Mouse (Mus musculus) left cerebral cortex, postnatal 36 days (tissue): ENCODE data around the gene Trio. TPM values are rescaled to one million over a fixed set of nuclear protein-coding genes. Genes with fewer than 3 reads are reported as not detected.

ENCODE experiments used
- DNase-seq, 2 experiments: peaks; one replicate each; pipeline ENCODE4 v3.0.0; 2021 to 2022; ENCODE audit warnings: low spot score in 2 of 2, mixed read lengths in 1 of 2
- intact Hi-C: fragments of 180-260 bp; cut with DNase I; formaldehyde crosslinking; loops from one replicate; pipeline ENCODE4 v1.15.1; 2025
- total RNA-seq, 2 experiments: library from RNA; stranded (reverse); gene quantifications; 2 replicates each; pipeline ENCODE4 v1.2.3; 2021

The Trio gene
- total RNA-seq, 2 experiments from 2014 or later = 182 to 280 TPM

DNA sequence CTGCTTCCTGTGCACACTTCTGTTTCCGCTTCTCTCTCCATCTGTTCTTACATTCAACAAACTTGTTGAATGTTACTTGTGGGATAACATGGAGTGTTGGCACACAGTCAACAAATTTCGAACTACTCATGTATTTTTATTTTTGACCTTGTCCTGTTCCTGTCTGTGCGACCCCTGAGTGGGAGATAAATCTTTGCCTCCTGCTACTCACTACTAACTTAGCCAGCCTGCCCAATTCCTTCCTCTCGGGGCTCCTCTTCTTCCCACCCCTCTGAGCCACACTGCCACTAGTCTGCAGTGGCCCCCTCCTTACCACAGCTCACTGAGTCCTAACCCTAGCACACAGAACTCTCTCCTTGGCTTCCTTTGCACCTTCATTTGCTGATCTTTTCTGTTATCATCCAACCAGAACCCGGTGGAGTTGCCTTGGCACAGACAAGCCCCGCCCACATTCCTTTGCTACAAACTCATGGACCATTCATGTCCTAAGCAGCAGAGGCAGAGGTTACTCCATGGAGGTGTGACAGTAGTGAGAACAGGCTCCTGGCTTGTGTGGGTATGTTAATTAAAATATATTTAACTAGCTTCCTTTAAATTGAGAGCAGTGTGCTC is 126.7 kb downstream of the Trio start:
- DNase-seq = no peak
- intact Hi-C loops = no loop called here

DNA sequence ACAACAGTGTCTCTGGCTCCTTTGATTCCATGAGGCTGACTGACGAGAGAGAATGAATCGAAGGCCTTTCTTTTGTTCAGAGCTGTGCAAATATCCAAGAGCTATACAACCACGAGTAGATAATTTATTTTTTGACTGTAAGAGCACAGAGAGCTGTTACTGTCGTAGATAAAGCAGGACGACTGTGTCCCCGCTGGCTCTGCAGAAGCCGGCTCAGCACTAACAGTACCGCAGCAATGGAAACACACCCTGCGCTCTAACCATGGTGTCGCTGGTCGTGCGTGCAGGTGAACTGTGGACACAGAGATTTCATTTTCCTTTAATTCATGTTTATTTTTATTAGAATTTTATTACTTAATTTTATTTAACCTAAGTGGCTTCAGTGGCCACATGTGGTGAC is 131.5 kb downstream of the Trio start:
- no peak for DNase-seq
- intact Hi-C loops = no loop called here

DNA sequence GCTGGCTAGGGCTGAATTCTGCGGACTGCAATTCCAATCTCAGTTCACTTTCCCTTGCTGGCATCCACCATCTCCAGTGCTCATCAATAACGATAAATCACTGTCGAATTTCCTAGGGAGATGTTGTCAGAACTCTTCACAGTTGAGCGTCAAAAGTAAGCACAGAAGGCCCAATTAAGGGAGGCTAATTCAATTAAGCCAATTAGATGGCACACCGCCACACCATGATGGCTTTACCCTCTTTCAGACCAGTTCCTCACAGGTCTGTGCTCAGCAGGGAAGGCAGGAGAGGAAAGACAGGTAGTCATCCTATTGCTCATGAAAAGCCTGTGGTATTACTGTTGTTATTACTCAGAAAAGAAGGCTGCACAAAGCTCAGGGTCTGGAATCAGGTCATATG is 133.6 kb downstream of the Trio start:
- intact Hi-C loops = no loop called here
- DNase-seq = no peak

DNA sequence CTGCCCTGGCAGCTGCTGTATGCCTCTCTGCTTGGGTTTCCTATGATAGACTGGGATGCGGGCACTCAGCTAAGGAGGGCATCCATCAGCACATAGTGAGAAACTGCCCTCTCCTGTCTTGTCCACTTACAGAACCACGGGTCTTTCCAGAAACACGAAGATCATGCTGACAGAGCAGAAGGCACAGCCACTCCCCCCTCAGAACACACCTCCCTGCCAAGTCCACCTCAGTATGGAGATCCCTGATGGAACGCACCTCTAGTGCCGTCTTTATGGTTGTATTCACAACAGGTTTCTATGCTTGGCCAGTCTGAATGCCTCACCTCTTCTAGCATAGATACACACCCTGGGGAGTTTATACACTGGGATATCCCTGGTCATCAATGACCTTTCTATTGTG is 135.0 kb downstream of the Trio start:
- DNase-seq = no peak
- intact Hi-C loops = no loop called here

DNA sequence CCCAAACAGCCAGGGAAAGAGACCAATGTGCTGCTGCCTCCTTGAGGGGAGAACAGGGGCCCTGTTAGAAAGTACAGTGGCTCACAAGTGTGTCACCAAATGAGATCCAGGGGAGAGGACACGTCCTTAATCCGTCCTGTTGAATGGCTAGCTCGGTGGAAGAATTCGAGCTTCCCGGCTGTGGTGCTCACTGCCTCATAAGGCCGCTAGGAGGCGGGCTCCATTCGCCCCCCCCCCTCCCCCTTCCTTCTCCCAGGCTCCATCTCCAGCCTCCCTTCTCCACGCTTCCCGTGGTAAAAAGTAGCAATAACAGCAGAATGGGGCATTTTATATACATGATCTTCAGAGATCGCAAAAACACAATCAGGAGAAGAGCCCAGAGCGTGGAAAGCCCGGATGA is 137.5 kb downstream of the Trio start:
- DNase-seq = no peak
- intact Hi-C loops = no loop called here

DNA sequence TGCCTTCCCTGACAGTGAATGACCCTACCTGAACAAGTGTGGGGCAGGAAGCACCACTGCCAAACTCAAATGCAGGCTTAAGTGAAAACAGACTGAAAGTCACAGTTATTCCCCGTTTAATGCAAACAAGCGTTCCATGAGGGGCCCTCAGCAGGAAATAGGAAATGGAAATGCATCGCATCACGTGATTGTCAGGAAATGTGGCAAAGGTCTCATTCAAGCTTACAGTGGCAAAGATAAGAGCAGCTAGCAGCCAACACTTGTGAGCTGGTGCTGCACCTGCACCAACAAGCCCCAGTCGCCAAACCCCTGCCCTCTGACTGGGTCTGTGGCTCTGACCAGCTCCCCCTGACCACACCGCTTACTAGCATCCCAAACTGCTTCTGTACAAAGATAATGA is 138.7 kb downstream of the Trio start:
- no peak for DNase-seq
- intact Hi-C loops = no loop called here

DNA sequence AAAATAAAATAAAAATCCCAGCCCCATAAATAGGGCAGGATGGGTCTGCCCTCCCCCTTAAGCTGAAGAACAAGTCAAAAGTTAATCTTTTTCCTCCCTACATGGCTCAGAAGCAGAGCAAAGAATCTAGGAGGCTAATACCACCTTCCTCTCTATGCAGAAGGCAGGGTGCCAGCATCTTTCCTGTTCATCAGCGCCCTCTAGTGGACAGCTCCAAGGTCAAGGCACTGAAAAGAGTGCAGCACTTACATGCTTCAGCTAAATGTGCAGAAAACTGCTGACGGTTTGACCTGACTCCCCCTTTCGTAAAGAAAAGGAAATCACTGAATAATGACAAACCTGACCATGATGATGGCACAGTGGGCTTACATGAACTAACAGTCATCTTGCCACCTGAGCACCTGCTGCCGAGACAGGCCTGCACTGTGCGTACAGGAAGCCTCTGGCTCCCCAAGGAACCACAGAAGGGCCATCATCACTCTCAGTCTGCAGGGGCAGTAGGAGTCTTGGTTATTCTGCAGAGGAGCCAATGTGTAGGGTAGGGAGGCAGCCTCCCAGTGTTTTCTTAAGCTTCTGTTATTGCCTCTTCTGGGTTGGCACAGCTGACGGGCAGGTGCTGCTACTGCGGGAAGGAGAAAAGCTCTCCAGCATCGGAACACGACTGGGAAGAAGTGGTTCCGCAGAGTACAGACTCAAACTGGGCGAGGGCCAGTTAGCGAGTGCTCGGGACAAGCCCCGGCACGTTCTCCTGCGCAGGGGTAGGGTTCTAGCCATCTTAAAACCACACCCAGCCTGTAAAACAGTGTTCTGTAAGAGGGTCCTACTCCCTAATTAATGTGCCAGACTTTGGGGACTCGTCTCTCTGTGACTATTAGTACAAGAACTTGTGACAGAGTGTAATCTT is 141.0 kb downstream of the Trio start:
- intact Hi-C loops = loop anchor here (2.0 kb wide), 1 partner anchor 28 kb away; no protein-coding TSS in a partner anchor
- peak; percentile 66 to 77 for DNase-seq

DNA sequence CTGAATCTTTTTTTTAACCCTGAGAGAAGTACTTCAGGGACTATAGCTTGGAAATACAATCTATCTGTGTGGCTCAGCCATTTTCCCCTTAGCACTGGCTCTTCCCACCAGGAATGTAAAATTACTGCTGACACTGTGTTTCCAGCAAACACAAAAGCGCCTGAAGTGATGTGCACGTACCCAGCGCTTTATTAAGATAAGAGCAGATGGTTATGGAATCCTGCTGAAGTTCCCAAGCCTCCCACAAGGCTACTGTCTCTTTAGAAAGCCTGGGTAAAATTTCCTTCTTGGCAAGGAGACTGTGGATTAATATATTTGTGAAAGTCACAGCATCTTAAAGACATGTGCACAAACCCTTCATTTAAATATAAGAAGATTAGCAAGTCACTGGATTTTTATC is 141.8 kb downstream of the Trio start:
- intact Hi-C loops = loop anchor here (2.0 kb wide), 1 partner anchor 27 kb away; no protein-coding TSS in a partner anchor

DNA sequence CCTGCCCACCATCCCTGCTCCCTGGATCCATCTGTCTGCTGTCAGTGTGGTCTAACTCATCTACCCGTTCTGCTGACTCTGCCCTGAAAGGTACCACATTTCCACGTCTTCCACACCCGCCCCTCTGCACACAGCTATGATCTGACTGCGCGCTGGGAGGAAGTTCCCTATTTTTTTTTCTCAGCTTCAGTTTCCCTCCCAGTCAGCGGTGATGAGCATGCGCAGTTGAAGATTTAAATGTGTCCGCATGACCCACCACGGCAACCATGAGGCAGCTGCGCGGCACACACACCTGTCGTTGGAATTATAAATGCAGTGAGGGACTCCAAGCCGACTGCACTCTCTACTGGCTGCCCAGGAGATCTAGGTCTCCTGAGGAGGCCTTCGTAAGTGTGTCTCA is 142.8 kb downstream of the Trio start:
- intact Hi-C loops = no loop called here
- no peak for DNase-seq

More for the DNA sequence above, 141.8 kb downstream of the Trio start:
- no peak for DNase-seq

DNA sequence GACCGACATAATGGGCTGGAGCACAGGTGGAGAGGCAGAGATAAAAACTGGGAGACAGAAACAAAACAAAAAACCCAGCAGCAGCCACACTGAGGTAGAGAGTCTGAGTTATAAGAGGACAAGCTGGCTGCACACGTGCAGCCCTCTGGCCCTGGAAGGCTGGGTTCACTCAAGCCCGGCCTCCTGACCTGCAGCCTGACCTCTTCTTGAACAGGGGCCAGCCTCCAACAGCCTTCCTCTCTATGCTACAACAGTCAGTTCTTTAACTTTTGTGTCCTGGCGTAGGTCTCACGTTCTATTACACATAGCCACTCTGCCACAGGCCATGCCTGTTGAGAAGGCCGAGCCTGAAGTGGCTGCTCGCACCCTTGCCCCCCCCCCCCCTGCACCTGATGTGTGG is 147.8 kb downstream of the Trio start:
- intact Hi-C loops = no loop called here
- no peak for DNase-seq

DNA sequence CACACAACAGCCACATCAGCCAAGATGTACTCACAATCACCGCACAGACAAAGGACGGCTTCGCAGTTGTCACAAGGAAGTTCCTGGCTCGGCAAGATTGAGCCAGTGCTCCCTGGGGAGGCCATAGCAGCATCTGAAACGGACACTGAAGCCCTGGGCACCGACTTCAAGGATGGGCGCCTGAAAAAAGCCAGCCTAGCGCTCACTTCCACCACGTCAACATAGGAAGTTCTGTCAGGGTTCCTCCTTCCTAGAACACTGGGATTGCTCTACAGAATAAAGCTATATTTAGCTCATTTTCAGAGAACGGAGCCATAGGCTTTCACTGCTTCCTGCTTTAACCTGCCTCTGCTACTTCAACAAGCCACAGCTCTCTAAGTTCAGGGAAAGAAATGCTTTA is 149.3 kb downstream of the Trio start:
- DNase-seq = no peak
- intact Hi-C loops = no loop called here

DNA sequence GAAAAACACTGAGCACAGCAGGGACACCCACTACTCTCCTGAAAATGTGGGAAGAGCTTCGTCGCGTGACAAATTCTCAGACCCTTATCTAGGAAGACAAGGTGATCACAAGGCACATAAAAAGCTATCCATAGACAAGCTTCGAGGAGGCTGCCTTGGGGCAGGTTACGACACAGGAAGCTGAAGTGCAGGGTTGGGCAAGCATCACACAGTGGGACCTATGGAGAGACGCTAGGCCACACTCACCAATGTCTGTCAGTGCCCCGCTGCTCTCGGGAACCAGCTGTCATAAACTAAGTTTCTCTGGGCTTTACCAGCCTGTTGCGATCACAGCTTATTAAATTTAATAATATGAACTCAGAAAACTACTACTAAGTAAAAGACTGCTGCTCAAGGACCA is 149.9 kb downstream of the Trio start:
- DNase-seq = no peak
- intact Hi-C loops = no loop called here

DNA sequence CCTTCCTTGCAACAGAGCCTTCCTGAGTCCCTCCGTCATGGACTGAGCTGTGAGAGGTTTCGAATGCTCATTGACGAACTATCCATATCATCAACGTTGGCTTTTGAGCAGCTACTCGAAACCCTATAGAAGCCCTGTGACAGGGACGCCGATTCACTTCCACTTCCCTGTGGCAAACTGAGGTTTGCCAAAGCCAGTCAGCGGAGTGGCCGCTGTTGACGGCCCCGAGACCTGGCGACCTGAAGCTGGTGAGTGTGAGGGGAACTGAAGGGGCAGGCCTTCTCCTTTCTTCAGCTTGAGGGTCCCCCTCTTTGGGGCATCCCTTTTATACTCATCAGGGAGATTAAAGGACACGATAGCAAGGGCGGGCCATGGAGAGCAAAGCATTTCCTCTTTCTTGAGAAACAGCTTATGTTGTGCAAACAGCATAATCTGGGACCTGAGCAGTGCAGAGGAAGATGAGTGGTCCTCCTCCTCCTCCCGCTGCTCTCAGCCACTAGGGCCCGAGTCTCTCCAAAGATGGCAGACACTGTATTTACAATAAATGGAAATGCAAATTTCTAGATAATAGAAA is 151.8 kb downstream of the Trio start:
- intact Hi-C loops = no loop called here
- DNase-seq = no peak

DNA sequence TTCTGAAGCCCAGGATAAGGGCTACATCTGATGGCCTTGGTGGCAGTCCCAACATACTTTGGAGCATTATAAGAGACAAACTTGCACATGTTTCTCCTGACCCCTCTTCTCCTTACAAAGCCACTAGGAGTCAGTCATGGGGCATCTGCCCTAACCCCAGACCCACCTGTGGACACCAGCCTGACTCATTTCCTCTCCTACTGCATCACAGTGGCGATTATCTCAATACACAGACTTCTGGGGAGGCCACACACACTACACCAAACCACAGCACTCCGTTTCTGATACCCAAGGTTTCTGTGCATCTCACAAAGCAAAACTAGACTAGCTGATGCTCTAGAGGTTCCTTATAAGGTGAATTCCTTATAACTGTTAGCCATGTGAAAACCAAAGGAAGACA is 153.4 kb downstream of the Trio start:
- intact Hi-C loops = no loop called here
- no peak for DNase-seq

DNA sequence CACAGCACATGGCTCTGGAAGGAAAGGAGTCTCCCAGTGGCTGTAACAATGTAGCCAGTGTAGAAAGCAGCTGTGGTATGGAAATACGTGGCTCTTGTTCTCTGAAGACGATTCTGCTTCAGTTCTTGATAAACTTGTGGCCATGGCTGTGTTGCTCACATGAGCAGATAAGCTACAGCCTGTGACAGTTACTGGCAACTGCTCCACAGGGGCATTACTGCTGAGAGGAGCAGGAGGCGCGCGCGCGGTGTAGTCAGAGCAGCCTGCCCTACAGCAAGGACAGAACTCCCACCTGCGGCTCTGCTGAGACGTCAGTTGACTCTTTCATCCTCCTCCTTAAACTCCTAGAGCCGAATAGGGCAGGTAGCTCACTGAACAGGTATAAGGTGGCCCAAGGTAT is 153.9 kb downstream of the Trio start:
- intact Hi-C loops = no loop called here
- DNase-seq = no peak

DNA sequence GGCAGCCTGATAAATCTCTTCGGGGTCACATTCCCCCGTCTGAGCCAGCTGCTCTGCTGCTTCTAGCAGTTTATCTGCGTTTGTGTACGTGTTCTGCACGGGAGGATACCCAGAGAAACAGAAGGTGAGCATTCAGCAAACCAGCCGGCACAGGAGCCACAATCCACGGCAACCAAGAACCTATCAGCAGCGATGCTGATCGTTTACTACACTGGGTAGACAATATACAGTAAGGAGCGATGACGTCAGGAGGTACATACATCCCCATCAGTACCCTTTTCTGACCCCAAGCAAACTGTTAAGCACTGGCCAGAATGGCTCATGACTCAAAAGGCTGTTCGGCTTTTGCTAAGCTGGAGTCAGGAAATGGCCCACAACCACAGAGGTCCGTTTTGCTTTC is 154.4 kb downstream of the Trio start:
- no peak for DNase-seq
- intact Hi-C loops = no loop called here

DNA sequence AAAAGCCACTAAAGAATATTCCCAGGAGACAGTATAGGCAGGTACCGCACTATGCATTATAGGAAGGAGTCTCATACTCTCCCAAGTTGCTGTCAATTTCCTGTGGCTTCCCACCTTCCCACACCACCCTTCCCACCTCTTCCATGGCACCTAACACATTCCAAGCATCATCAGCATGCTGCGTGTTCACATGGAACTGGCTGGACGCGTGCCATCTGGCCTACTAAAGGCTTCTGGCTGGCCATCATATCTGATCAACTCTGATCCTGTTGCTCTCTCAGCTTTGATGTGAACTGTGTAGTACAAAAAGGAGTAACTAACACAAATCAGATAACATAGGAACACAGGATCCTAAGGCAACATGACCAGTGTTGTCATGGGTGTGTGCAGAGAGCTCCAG is 156.6 kb downstream of the Trio start:
- DNase-seq = no peak
- intact Hi-C loops = no loop called here

DNA sequence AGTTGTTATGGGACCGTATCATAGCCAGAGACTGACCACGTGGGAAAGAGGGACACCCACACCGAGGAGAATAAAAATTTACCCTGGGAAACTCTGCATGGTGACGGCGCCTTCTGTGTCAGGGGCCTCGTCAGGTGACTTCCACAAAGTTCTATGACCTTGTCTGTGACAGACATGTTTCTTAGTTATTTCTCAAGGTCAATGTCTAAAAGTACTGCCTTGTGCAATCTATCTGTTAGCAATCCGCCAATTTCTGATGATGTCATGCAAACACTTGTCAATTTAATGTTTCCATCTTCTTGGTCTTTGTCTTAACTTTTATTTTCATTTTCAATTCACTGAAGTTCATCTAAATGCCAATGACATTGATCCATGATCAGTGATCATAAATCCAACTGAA is 157.8 kb downstream of the Trio start:
- intact Hi-C loops = no loop called here
- no peak for DNase-seq

DNA sequence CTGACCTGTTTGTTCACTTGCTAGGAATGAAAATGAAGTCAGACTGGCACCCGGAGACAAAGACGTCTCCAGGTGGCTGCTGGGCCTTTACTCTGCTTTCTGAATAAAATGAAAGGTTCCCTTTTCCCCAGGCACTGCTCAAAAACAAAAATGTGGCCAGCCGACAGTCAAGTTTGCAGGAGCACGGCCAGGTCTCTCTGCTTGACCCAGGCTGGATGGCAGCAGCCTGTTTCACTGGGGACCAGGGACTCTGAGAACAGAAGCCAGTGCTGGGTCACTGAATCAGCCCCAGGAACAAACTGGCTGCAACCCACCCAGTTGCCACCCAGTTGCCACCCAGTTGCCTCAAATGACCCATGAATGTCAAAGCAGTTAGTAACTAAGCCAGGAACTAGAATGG is 159.2 kb downstream of the Trio start:
- intact Hi-C loops = no loop called here
- no peak for DNase-seq

DNA sequence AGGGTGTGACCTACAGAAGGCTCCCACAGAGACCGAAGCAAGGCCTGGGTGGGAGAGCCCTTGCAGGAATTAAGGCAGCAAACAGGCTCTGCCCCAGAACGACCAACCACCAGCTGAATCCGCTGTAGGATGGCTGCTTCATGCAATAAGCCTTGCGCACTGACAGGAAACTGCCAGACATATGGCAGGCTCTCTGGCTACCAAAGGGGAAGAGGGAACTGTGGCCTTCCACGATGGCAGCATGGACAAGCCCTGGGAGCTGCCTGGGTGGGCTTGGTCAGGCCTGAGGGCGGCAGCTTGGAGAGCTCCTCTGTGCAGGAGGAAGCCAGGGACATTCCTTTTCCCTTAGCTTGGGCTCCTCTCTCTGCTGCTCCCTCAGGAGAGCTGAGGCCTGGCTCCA is 159.6 kb downstream of the Trio start:
- no peak for DNase-seq
- intact Hi-C loops = no loop called here

DNA sequence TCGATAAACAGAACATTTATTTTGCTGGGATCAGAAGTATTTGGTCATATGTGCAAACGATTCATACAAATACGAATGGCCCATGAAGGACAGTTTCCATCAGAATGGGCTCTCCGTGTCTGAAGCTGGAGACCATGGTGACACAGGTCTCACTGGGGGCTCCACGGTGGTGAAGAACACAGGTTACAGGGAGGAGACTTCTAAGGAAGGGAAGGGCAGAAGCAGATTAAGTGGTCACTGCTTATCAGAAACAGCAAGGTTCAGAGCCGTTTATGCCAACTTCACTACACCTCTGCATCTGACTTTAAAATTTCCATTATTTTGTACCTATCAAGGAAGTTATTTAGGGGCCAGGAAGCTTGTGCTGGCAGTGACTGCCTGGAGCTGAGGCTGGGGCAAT is 161.3 kb downstream of the Trio start:
- intact Hi-C loops = no loop called here

More for the DNA sequence above, 161.3 kb downstream of the Trio start:
- no peak for DNase-seq
